Mouse (Mus musculus): Measurements from ENCODE around the gene Ctsd. TPM values are rescaled to one million over a fixed set of nuclear protein-coding genes. Genes with fewer than 3 reads are reported as not detected.

Gene Ctsd
- polyA plus RNA-seq, 1 experiment from 2014 or later = 183 TPM

Other genes with a start within 250 kb of the Ctsd start
- not detected in 2 replicates for gene Gm45337, start 243.4 kb downstream of the Ctsd start, polyA plus RNA-seq (2016; fragmentation: Nextera tagmentation; extraction: Ambion mirVana)
- not detected in 2 replicates for gene Gm29735, start 230.9 kb downstream of the Ctsd start, polyA plus RNA-seq (2016; fragmentation: Nextera tagmentation; extraction: Ambion mirVana)
- not detected in 2 replicates for gene Gm4553, start 222.3 kb downstream of the Ctsd start, polyA plus RNA-seq (2016; fragmentation: Nextera tagmentation; extraction: Ambion mirVana)
- gene Krtap5-2, start 212.0 kb downstream of the Ctsd start, polyA plus RNA-seq (2016; fragmentation: Nextera tagmentation; extraction: Ambion mirVana) = not detected in 2 replicates
- gene Gm10153, start 197.6 kb downstream of the Ctsd start, polyA plus RNA-seq (2016; fragmentation: Nextera tagmentation; extraction: Ambion mirVana) = not detected in 2 replicates
- not detected in 2 replicates for gene Krtap5-3, start 186.7 kb downstream of the Ctsd start, polyA plus RNA-seq (2016; fragmentation: Nextera tagmentation; extraction: Ambion mirVana)
- gene Gm7579, start 176.2 kb downstream of the Ctsd start, polyA plus RNA-seq (2016; fragmentation: Nextera tagmentation; extraction: Ambion mirVana) = not detected in 2 replicates
- not detected in 2 replicates for gene Krtap5-5, start 158.1 kb downstream of the Ctsd start, polyA plus RNA-seq (2016; fragmentation: Nextera tagmentation; extraction: Ambion mirVana)
- gene Gm40460, start 147.0 kb downstream of the Ctsd start, polyA plus RNA-seq (2016; fragmentation: Nextera tagmentation; extraction: Ambion mirVana) = not detected in 2 replicates
- not detected in 2 replicates for gene Gm2431, start 129.7 kb downstream of the Ctsd start, polyA plus RNA-seq (2016; fragmentation: Nextera tagmentation; extraction: Ambion mirVana)
- gene Gm4559, start 113.7 kb downstream of the Ctsd start, polyA plus RNA-seq (2016; fragmentation: Nextera tagmentation; extraction: Ambion mirVana) = not detected in 2 replicates
- gene Krtap5-1, start 90.9 kb downstream of the Ctsd start, polyA plus RNA-seq (2016; fragmentation: Nextera tagmentation; extraction: Ambion mirVana) = not detected in 2 replicates
- not detected in 2 replicates for gene Krtap5-4, start 84.5 kb downstream of the Ctsd start, polyA plus RNA-seq (2016; fragmentation: Nextera tagmentation; extraction: Ambion mirVana)
- gene Ifitm10, start 14.3 kb downstream of the Ctsd start, polyA plus RNA-seq (2016; fragmentation: Nextera tagmentation; extraction: Ambion mirVana) = 0.43 and 0.63 TPM in 2 replicates
- 0.56 TPM in 1 of 2 replicates, not detected in the other for gene Gm49369, start 5.4 kb downstream of the Ctsd start, polyA plus RNA-seq (2016; fragmentation: Nextera tagmentation; extraction: Ambion mirVana)
- gene Syt8, start 46.8 kb upstream of the Ctsd start, polyA plus RNA-seq (2016; fragmentation: Nextera tagmentation; extraction: Ambion mirVana) = 0.56 TPM in 1 of 2 replicates, not detected in the other
- gene Tnni2, start 53.8 kb upstream of the Ctsd start, polyA plus RNA-seq (2016; fragmentation: Nextera tagmentation; extraction: Ambion mirVana) = 0.66 TPM in 1 of 2 replicates, not detected in the other
- gene Lsp1, start 72.8 kb upstream of the Ctsd start, polyA plus RNA-seq (2016; fragmentation: Nextera tagmentation; extraction: Ambion mirVana) = 9.8 and 11.1 TPM in 2 replicates
- gene Tnnt3, start 110.8 kb upstream of the Ctsd start, polyA plus RNA-seq (2016; fragmentation: Nextera tagmentation; extraction: Ambion mirVana) = 1.0 and 1.1 TPM in 2 replicates
- gene Mrpl23, start 144.6 kb upstream of the Ctsd start, polyA plus RNA-seq (2016; fragmentation: Nextera tagmentation; extraction: Ambion mirVana) = 10.3 and 15.0 TPM in 2 replicates